Mouse (Mus musculus): ENCODE results near the gene Cdh9. TPM values are rescaled to one million over a fixed set of nuclear protein-coding genes. Genes with fewer than 3 reads are reported as not detected.

The Cdh9 gene
- polyA plus RNA-seq (2012; rRNA removed) = 10.8 and 12.6 TPM in 2 replicates

GRCm38 (mm10) chr15:16728470-16729011 is at the start of gene Cdh9:
Gene Cdh9, plus strand, starts transcription at chr15:16728756.
- Histone ChIP-seq H3K27ac (ENCODE audit: insufficient read depth, low read length) (no peak within 1 kb of the TSS), H3K4me3 (ENCODE audit: insufficient read depth, low read length) (peak within 1 kb of the TSS; percentile 68), H3K4me1 (ENCODE audit: control insufficient read depth, insufficient read depth, low read length) (no peaks in the 10 kb centered on the region; the same call in 1 of the 2 replicates)
- no peak for TF ChIP-seq CTCF (IDR thresholded peaks at IDR 0.05; ENCODE audit: extremely low read depth, insufficient read depth, low read length)
- peak; percentile 42; the same call in 1 of the 2 replicates for TF ChIP-seq POLR2A (IDR thresholded peaks at IDR 0.05; ENCODE audit: extremely low read depth, insufficient read depth, low read length)

GRCm38 (mm10) chr15:16679096-16679495 is 49.5 kb upstream of the Cdh9 start:
- Histone ChIP-seq H3K4me1 (ENCODE audit: control insufficient read depth, insufficient read depth, low read length) (no peaks in the 10 kb centered on the region), H3K4me3 (ENCODE audit: insufficient read depth, low read length) (no peak overlapping the region), H3K27ac (ENCODE audit: insufficient read depth, low read length) (no peak overlapping the region)
- TF ChIP-seq CTCF (IDR thresholded peaks at IDR 0.05; ENCODE audit: extremely low read depth, insufficient read depth, low read length) (no peak), POLR2A (IDR thresholded peaks at IDR 0.05; ENCODE audit: extremely low read depth, insufficient read depth, low read length) (no peak)

- Histone ChIP-seq H3K27ac (ENCODE audit: insufficient read depth, low read length) (no peak overlapping the region), H3K4me3 (ENCODE audit: insufficient read depth, low read length) (no peak overlapping the region), H3K4me1 (ENCODE audit: control insufficient read depth, insufficient read depth, low read length) (no peaks in the 10 kb centered on the region)
- no peak for TF ChIP-seq POLR2A (IDR thresholded peaks at IDR 0.05; ENCODE audit: extremely low read depth, insufficient read depth, low read length)
- TF ChIP-seq CTCF (IDR thresholded peaks at IDR 0.05; ENCODE audit: extremely low read depth, insufficient read depth, low read length) = no peak
These were observed 28.7 kb upstream of the Cdh9 start for GRCm38 (mm10) chr15:16699821-16700220.

GRCm38 (mm10) chr15:16702340-16702739 is 26.2 kb upstream of the Cdh9 start:
- TF ChIP-seq CTCF (IDR thresholded peaks at IDR 0.05; ENCODE audit: extremely low read depth, insufficient read depth, low read length) (no peak), POLR2A (IDR thresholded peaks at IDR 0.05; ENCODE audit: extremely low read depth, insufficient read depth, low read length) (no peak)
- H3K4me3 ChIP-seq (ENCODE audit: insufficient read depth, low read length) = no peak overlapping the region
- no peaks in the 10 kb centered on the region for H3K4me1 ChIP-seq (ENCODE audit: control insufficient read depth, insufficient read depth, low read length)
- no peak overlapping the region for H3K27ac ChIP-seq (ENCODE audit: insufficient read depth, low read length)

GRCm38 (mm10) chr15:16739088-16739487 is 10.5 kb downstream of the Cdh9 start:
- Histone ChIP-seq H3K27ac (ENCODE audit: insufficient read depth, low read length) (no peak overlapping the region), H3K4me3 (ENCODE audit: insufficient read depth, low read length) (no peak overlapping the region), H3K4me1 (ENCODE audit: control insufficient read depth, insufficient read depth, low read length) (no peaks in the 10 kb centered on the region)
- TF ChIP-seq POLR2A (IDR thresholded peaks at IDR 0.05; ENCODE audit: extremely low read depth, insufficient read depth, low read length) (no peak), CTCF (IDR thresholded peaks at IDR 0.05; ENCODE audit: extremely low read depth, insufficient read depth, low read length) (no peak)

GRCm38 (mm10) chr15:16746672-16747071 is 18.1 kb downstream of the Cdh9 start:
- Histone ChIP-seq H3K4me3 (ENCODE audit: insufficient read depth, low read length) (no peak overlapping the region), H3K27ac (ENCODE audit: insufficient read depth, low read length) (no peak overlapping the region), H3K4me1 (ENCODE audit: control insufficient read depth, insufficient read depth, low read length) (no peaks in the 10 kb centered on the region)
- TF ChIP-seq CTCF (IDR thresholded peaks at IDR 0.05; ENCODE audit: extremely low read depth, insufficient read depth, low read length) = no peak

- Histone ChIP-seq H3K4me1 (ENCODE audit: control insufficient read depth, insufficient read depth, low read length) (no peaks in the 10 kb centered on the region), H3K4me3 (ENCODE audit: insufficient read depth, low read length) (no peak overlapping the region), H3K27ac (ENCODE audit: insufficient read depth, low read length) (no peak overlapping the region)
- no peak for TF ChIP-seq CTCF (IDR thresholded peaks at IDR 0.05; ENCODE audit: extremely low read depth, insufficient read depth, low read length)
- TF ChIP-seq POLR2A (IDR thresholded peaks at IDR 0.05; ENCODE audit: extremely low read depth, insufficient read depth, low read length) = no peak
These were observed 34.7 kb downstream of the Cdh9 start for GRCm38 (mm10) chr15:16763252-16763651.

GRCm38 (mm10) chr15:16784575-16784974 is 56.0 kb downstream of the Cdh9 start:
- TF ChIP-seq CTCF (IDR thresholded peaks at IDR 0.05; ENCODE audit: extremely low read depth, insufficient read depth, low read length) (no peak), POLR2A (IDR thresholded peaks at IDR 0.05; ENCODE audit: extremely low read depth, insufficient read depth, low read length) (no peak)
- H3K27ac ChIP-seq (ENCODE audit: insufficient read depth, low read length) = no peak overlapping the region
- H3K4me3 ChIP-seq (ENCODE audit: insufficient read depth, low read length) = no peak overlapping the region
- no peaks in the 10 kb centered on the region for H3K4me1 ChIP-seq (ENCODE audit: control insufficient read depth, insufficient read depth, low read length)

- no peak overlapping the region for H3K4me3 ChIP-seq (ENCODE audit: insufficient read depth, low read length)
- TF ChIP-seq CTCF (IDR thresholded peaks at IDR 0.05; ENCODE audit: extremely low read depth, insufficient read depth, low read length) (no peak), POLR2A (IDR thresholded peaks at IDR 0.05; ENCODE audit: extremely low read depth, insufficient read depth, low read length) (no peak)
- H3K27ac ChIP-seq (ENCODE audit: insufficient read depth, low read length) = no peak overlapping the region
- no peaks in the 10 kb centered on the region for H3K4me1 ChIP-seq (ENCODE audit: control insufficient read depth, insufficient read depth, low read length)
These were observed 64.3 kb downstream of the Cdh9 start for GRCm38 (mm10) chr15:16792857-16793256.

- no peaks in the 10 kb centered on the region for H3K4me1 ChIP-seq (ENCODE audit: control insufficient read depth, insufficient read depth, low read length)
- TF ChIP-seq CTCF (IDR thresholded peaks at IDR 0.05; ENCODE audit: extremely low read depth, insufficient read depth, low read length) (no peak), POLR2A (IDR thresholded peaks at IDR 0.05; ENCODE audit: extremely low read depth, insufficient read depth, low read length) (no peak)
- no peak overlapping the region for H3K4me3 ChIP-seq (ENCODE audit: insufficient read depth, low read length)
- no peak overlapping the region for H3K27ac ChIP-seq (ENCODE audit: insufficient read depth, low read length)
These were observed 72.7 kb downstream of the Cdh9 start for GRCm38 (mm10) chr15:16801302-16801701.

All from cortical plate, adult 2 months (tissue).